In genomic region chr10:70982156-70982555, GRCm38 (mm10) we compare ENCODE assay signal across 27 mouse cellular contexts.
"Had no signal": no experiment of that assay in that cellular context is flagged by ENCODE, and none has a peak within 500 bp of the region (broad histone marks: within the 10 kb centered on the region; RNA-seq: fewer than 3 reads in every experiment).

No protein-coding gene starts in this region.

- H3K4me2 ChIP-seq: embryonic facial prominence, embryonic 12.5 days; embryonic facial prominence, embryonic 13.5 days; embryonic facial prominence, embryonic 15.5 days; forebrain, embryonic 12.5 days; forebrain, embryonic 13.5 days; forebrain, embryonic 15.5 days had no signal

- DNase-seq: cerebellum, adult 18-20 months; cerebellum, adult 2 months; cerebellum, adult 8-10 months; cerebellum, adult 9-10 months; cerebellum, adult 9-11 months; cerebellum, postnatal 10 days; cerebellum, postnatal 14 days; cerebellum, postnatal 25 days; cerebellum, postnatal 36 days; embryo, embryonic 11 days; forebrain, postnatal 0 days; gastrocnemius, postnatal 10 days; gastrocnemius, postnatal 14 days; gastrocnemius, postnatal 36 days; heart, adult 2 months had no signal

- ATAC-seq: forebrain, embryonic 13.5 days; forebrain, embryonic 14.5 days; forebrain, embryonic 15.5 days; forebrain, embryonic 16.5 days; forebrain, postnatal 0 days had no signal

- H3K27ac ChIP-seq: embryonic facial prominence, embryonic 10.5 days; embryonic facial prominence, embryonic 13.5 days; forebrain, embryonic 10.5 days; forebrain, embryonic 12.5 days; forebrain, embryonic 13.5 days; forebrain, embryonic 15.5 days; heart, adult 2 months; heart, embryonic 10.5 days had no signal

- H3K9me3 ChIP-seq: embryonic facial prominence, embryonic 10.5 days; embryonic facial prominence, embryonic 12.5 days; embryonic facial prominence, embryonic 13.5 days; embryonic facial prominence, embryonic 15.5 days; forebrain, embryonic 10.5 days; forebrain, embryonic 12.5 days; forebrain, embryonic 13.5 days; forebrain, embryonic 15.5 days; heart, embryonic 10.5 days had no signal

- H3K4me3 ChIP-seq: embryonic facial prominence, embryonic 10.5 days; embryonic facial prominence, embryonic 12.5 days; embryonic facial prominence, embryonic 13.5 days; embryonic facial prominence, embryonic 15.5 days; erythroblast, embryonic 14.5 days; forebrain, embryonic 10.5 days; forebrain, embryonic 12.5 days; forebrain, embryonic 13.5 days; forebrain, embryonic 15.5 days; heart, adult 2 months; heart, embryonic 10.5 days had no signal

- H3K27me3 ChIP-seq: embryonic facial prominence, embryonic 12.5 days; embryonic facial prominence, embryonic 13.5 days; embryonic facial prominence, embryonic 15.5 days; forebrain, embryonic 12.5 days; forebrain, embryonic 13.5 days; forebrain, embryonic 15.5 days had no signal

- H3K36me3 ChIP-seq: embryonic facial prominence, embryonic 10.5 days; embryonic facial prominence, embryonic 12.5 days; embryonic facial prominence, embryonic 13.5 days; embryonic facial prominence, embryonic 15.5 days; forebrain, embryonic 10.5 days; forebrain, embryonic 12.5 days; forebrain, embryonic 15.5 days; heart, embryonic 10.5 days had no signal

- H3K9ac ChIP-seq: embryonic facial prominence, embryonic 12.5 days; embryonic facial prominence, embryonic 13.5 days; embryonic facial prominence, embryonic 15.5 days; forebrain, embryonic 12.5 days; forebrain, embryonic 13.5 days; forebrain, embryonic 15.5 days; forebrain, postnatal 0 days had no signal

- H3K4me1 ChIP-seq: forebrain, embryonic 10.5 days; forebrain, embryonic 12.5 days; forebrain, embryonic 13.5 days; forebrain, embryonic 15.5 days; heart, embryonic 10.5 days had no signal
